Mouse (Mus musculus) myocyte (in vitro differentiated cells): ENCODE results near the gene Ezh2.

Experiments used
- CEBPB ChIP-seq: IDR thresholded peaks from 2 replicates; pipeline ENCODE4 v1.6.1; 2011; ENCODE audit warnings: mild to moderate bottlenecking, moderate library complexity; ENCODE audit not compliant: poor library complexity, insufficient read depth, severe bottlenecking
- E2F4 ChIP-seq: IDR thresholded peaks from one replicate; pipeline ENCODE4 v1.6.1; 2011; ENCODE audit warnings: mild to moderate bottlenecking, control low read depth, moderate library complexity; ENCODE audit not compliant: insufficient read depth
- MAX ChIP-seq: IDR thresholded peaks from one replicate; pipeline ENCODE4 v1.6.1; 2011; ENCODE audit warnings: low read depth, mild to moderate bottlenecking, control low read depth
- MYOD1 ChIP-seq, 3 experiments: IDR thresholded peaks; one replicate each; pipeline ENCODE4 v1.6.1; 2011; ENCODE audit warnings: control low read depth in 2 of 3, low read depth in 2 of 3, mild to moderate bottlenecking in 2 of 3, moderate library complexity in 1 of 3; ENCODE audit not compliant: insufficient read length in 2 of 3, control insufficient read depth in 1 of 3
- POLR2A ChIP-seq: IDR thresholded peaks from one replicate; pipeline ENCODE4 v1.6.1; 2011; ENCODE audit warnings: low read depth, mild to moderate bottlenecking, control low read depth, moderate library complexity; ENCODE audit not compliant: insufficient read length
- POLR2AphosphoS2 ChIP-seq: IDR thresholded peaks from one replicate; pipeline ENCODE4 v1.6.1; 2011; ENCODE audit warnings: low read depth, control low read depth; ENCODE audit not compliant: insufficient read length
- TCF12 ChIP-seq: IDR thresholded peaks from one replicate; pipeline ENCODE4 v1.6.1; 2011; ENCODE audit warnings: mild to moderate bottlenecking, control low read depth; ENCODE audit not compliant: poor library complexity, insufficient read depth, severe bottlenecking

DNA sequence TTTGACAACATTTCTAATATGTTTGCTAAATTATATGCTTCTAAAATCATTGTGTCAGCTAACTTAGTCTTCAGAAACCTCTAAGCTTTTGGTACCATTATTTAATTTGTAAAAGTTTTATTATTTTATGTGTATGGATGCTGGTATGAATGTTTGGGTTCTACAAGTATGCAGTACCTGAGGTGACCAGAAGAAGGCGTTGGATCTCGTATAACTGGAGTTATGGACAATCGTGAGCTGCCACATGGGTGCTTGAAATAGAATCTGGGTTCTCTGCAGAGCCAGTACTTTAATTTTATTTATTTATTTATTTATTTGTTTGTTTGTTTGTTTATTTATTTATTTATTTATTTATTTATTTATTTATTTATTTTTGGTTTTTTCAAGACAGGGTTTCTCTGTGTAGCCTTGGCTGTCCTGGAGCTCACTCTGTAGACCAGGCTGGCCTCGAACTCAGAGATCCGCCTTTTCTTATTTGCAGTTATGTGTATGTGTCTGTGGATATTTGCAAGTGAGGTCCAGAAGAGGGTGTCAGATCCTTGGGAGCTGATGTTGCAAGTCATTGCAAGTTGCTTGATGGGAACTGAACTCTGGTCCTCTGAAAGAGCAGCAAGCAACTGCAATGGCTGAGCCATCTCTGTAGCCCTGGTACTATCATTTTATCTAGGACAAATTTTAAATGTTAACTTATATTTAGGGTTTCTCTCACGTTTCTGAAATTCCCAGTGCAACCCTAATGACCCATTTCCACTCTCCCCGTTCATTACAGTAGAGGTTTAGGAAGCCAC, 40.3 kb upstream of the Ezh2 start:
- TF ChIP-seq CEBPB (no peak), MAX (no peak), MYOD1 (IDR thresholded peaks at IDR 0.05; ENCODE audit: control insufficient read depth in 1 of 3, insufficient read length in 2 of 3, low read depth in 2 of 3) (no peak), POLR2A (no peak), TCF12 (no peak), E2F4 (no peak), POLR2AphosphoS2 (no peak)
